Mouse (Mus musculus): ENCODE measurements around the gene Osbpl7. TPM values are rescaled to one million over a fixed set of nuclear protein-coding genes. Genes with fewer than 3 reads are reported as not detected.

Osbpl7 gene
- total RNA-seq, 2 experiments from 2014 or later = 15.3 to 18.4 TPM

Small RNA genes within 50 kb of the gene (microRNA-seq; reads per million reads assigned to microRNA genes)
- gene Mir8103 = not detected

Other genes starting within 250 kb of the Osbpl7 start
- 100 to 1,000 TPM; 108 to 115 TPM for gene Nfe2l1, start 220.7 kb upstream of the Osbpl7 start, total RNA-seq (2021)
- gene Copz2, start 200.8 kb upstream of the Osbpl7 start, total RNA-seq (2021) = 1 to 10 TPM; 4.1 to 5.9 TPM
- gene Cdk5rap3, start 134.1 kb upstream of the Osbpl7 start, total RNA-seq (2021) = 10 to 100 TPM; 63.3 to 65.4 TPM
- gene Prr15l, start 122.5 kb upstream of the Osbpl7 start, total RNA-seq (2021) = not detected
- 10 to 100 TPM; 11.7 to 15.1 TPM for gene Pnpo, start 106.6 kb upstream of the Osbpl7 start, total RNA-seq (2021)
- gene Sp2, start 67.7 kb upstream of the Osbpl7 start, total RNA-seq (2021) = 10 to 100 TPM in 1 of 2 experiments, 1 to 10 TPM in 1; 9.5 to 11.5 TPM
- 1 to 10 TPM in 1 of 2 experiments, under 1 TPM in 1; 0.92 to 1.1 TPM for gene Sp6, start 37.2 kb upstream of the Osbpl7 start, total RNA-seq (2021)
- gene Scrn2, start 20.7 kb upstream of the Osbpl7 start, total RNA-seq (2021) = 1 to 10 TPM; 5.5 to 7.3 TPM
- gene Lrrc46, start 9.2 kb upstream of the Osbpl7 start, total RNA-seq (2021) = 1 to 10 TPM; 1.0 to 1.5 TPM
- 10 to 100 TPM; 45.1 to 49.7 TPM for gene Mrpl10, start 9.1 kb upstream of the Osbpl7 start, total RNA-seq (2021)
- gene Tbx21, start 64.7 kb downstream of the Osbpl7 start, total RNA-seq (2021) = under 1 TPM; 0.20 to 0.32 TPM
- 10 to 100 TPM; 52.4 to 55.8 TPM for gene Tbkbp1, start 100.9 kb downstream of the Osbpl7 start, total RNA-seq (2021)
- gene Kpnb1, start 137.3 kb downstream of the Osbpl7 start, total RNA-seq (2021) = 100 to 1,000 TPM; 151 to 157 TPM
- gene Npepps, start 230.0 kb downstream of the Osbpl7 start, total RNA-seq (2021) = 100 to 1,000 TPM; 178 to 180 TPM

Data from left cerebral cortex, postnatal 4 days (tissue).